Mouse (Mus musculus): ENCODE data around the gene Mtif3.

The Mtif3 gene

DNA sequence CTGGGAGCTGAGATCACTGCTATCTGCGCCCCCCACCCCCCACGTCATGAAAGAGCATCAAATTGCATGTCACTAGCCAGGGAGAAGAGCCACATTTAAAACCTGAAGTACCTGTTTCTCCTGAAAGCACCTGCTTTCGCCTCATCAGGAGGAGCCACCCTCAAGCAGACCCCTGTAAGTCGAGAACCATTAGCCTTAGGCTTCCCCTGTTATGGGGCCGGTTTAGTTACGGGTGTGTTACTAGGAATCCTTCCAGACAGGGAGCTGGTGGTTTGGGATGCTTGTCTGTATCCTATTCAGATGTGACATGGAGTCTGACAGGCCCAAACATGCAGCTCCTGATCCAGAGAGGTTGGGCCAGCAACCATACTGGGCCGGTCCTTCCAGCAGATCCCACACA lies 50.2 kb downstream of the Mtif3 start:
- DNase-seq: no peak

DNA sequence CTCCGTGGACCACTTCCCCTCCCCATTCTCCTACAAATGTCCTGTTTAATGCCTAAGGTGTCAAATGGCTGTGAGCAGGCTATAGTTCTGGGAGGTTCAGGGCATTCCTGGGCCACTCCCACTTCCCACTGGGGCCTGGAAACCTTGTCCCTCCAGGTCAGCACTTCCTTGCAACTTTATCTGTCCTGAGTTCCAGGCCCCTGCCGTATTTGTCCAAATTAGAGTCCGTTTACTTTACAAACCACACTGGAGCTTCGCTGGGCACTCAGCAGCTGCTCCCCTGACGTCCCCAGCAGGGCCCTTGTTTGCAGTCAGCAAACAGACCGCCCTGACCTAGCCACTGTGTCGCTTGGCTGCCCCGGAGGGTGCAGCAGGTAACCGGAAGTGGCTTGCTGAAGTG lies 51.4 kb downstream of the Mtif3 start:
- no peak for DNase-seq

DNA sequence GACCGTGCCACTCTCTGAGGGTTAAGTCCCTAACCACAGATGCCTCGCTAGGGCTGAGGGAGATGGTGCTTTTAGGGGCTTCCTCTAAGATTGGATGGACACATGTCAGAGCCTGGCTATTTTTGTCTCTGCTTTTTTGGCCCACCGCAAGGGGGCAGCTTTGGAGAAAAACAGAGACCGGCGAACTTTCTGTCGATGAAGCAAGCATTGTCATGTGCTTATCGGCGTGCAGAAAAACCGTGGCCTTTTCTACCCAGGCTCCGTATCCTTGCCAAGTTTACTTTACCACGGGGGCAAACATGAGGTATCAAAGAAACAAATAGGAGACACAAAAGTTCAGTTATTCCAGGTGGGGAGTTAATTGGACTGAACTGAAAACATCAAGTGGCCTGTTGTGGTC lies 55.0 kb downstream of the Mtif3 start:
- no peak for DNase-seq

- DNase-seq: no peak
These were observed 56.1 kb downstream of the Mtif3 start for GRCm38 (mm10) chr5:146907533-146907932.

DNA sequence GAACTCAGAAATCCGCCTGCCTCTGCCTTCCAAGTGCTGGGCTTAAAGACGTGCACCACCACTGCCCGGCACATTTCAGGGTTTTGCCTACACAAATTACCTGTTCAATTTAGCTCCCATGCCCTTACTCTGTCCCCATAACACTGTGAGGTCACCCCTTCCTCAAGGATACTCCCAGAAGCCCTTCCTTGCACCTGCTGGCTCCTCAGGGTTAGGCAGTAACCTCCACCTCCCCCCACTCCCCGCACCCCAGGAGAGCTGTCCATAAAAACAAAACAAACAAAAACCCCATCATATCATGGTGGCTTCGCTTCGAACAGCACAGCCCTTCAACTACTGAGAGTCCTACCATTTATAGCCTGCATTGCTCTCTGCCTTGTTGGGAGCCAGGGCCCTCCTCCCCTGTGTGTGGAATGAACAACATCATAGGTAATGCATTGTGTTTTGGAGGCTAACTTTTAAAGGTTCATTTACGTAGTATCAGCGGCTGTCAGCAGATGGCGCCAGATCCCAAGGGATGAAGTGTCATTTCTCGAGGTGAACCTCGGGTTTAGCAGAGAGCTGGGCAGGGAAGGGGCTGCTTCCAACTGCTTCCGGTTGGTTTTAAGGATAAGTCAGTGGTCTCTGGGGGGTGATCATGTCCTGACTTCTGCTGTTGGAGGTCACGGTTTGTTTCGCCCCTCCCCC lies 58.0 kb downstream of the Mtif3 start:
- peak; percentile 26 for DNase-seq

GRCm38 (mm10) chr5:146904404-146904803 lies 59.2 kb downstream of the Mtif3 start:
- DNase-seq: peak; percentile 55

Data from layer of hippocampus, adult 9-11 months (tissue).